Mouse (Mus musculus): ENCODE results near the gene Sema4g. TPM values are rescaled to one million over a fixed set of nuclear protein-coding genes. Genes with fewer than 3 reads are reported as not detected.

Sema4g gene
- total and polyA plus RNA-seq, 2 experiments from 2014 or later = 0.14 to 1.1 TPM

DNA sequence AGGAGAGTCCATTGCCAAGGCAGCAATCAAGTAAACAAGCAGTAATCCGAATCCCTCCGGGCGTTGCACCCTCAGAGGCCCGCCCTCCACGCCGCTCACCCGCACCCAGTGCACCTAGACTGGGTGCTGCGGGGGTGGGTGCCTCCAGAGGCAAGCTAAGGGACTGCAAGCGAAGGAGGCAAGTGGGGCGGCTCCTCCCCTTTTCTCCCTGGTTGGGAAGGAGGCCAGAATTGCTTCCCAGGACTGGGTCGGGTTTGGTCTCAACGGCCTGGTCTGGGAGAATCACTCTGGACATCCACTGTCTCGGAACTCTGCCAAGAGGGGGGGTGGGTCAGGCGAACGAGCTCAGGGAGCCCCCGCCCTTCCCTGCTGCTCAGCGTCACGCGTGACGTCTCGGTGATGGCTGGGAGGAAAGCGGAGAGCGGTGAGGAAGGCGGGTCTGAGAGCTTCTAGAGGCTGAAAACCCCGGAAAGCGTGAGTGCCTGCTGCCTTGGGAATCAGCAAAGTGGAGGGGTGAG lies 58.6 kb downstream of the Sema4g start, which contains the start of gene Sfxn3:
TSS of gene Sfxn3 (plus strand) at position 87 of the 518 bp plus-strand sequence.
- under 1% methylated on average over 26 of the region's 26 CpGs for whole genome bisulfite sequencing
- peak within 1 kb of the TSS; percentile 87 for H3K27ac ChIP-seq (ENCODE audit: low read depth)
- DNase-seq (ENCODE audit: low spot score) (peak; percentile 87), ATAC-seq (ENCODE audit: insufficient read depth, low read depth) (peak; percentile 82)
- no peaks in the 10 kb centered on the region for H3K9me3 ChIP-seq (replicated peaks; ENCODE audit: control insufficient read depth, low read length)
- TF ChIP-seq EP300 (IDR thresholded peaks at IDR 0.05; ENCODE audit: low read depth) (no peak), CTCF (IDR thresholded peaks at IDR 0.05; ENCODE audit: low read depth) (peak; percentile 62)
- H3K27me3 ChIP-seq (ENCODE audit: control insufficient read depth, insufficient read depth, low read length) = peaks cover 14% of the 10 kb centered on the region
- H3K4me2 ChIP-seq (ENCODE audit: low read depth, low read length) = peak within 1 kb of the TSS; percentile 80
- H3K4me3 ChIP-seq (ENCODE audit: low read depth, low read length) = peak within 1 kb of the TSS; percentile 60
- peaks cover 18% of the 10 kb centered on the region for H3K4me1 ChIP-seq (ENCODE audit: control insufficient read depth, insufficient read depth)
- H3K36me3 ChIP-seq (replicated peaks; ENCODE audit: control insufficient read depth, insufficient read depth, low read length) = peaks cover 17% of the 10 kb centered on the region
- peak within 1 kb of the TSS; percentile 58 for H3K9ac ChIP-seq (replicated peaks; ENCODE audit: low read depth, low read length)

- DNase-seq (ENCODE audit: low spot score) (peak; percentile 80), ATAC-seq (ENCODE audit: insufficient read depth, low read depth) (peak; percentile 60)
- TF ChIP-seq EP300 (IDR thresholded peaks at IDR 0.05; ENCODE audit: low read depth) (no peak), CTCF (IDR thresholded peaks at IDR 0.05; ENCODE audit: low read depth) (no peak)
- Histone ChIP-seq H3K36me3 (replicated peaks; ENCODE audit: control insufficient read depth, insufficient read depth, low read length) (peaks cover 22% of the 10 kb centered on the region), H3K27me3 (ENCODE audit: control insufficient read depth, insufficient read depth, low read length) (peaks cover 14% of the 10 kb centered on the region), H3K9ac (replicated peaks; ENCODE audit: low read depth, low read length) (peak overlapping the region; percentile 58), H3K4me2 (ENCODE audit: low read depth, low read length) (peak overlapping the region; percentile 80), H3K4me1 (ENCODE audit: control insufficient read depth, insufficient read depth) (peaks cover 18% of the 10 kb centered on the region), H3K4me3 (ENCODE audit: low read depth, low read length) (peak overlapping the region; percentile 60), H3K9me3 (replicated peaks; ENCODE audit: control insufficient read depth, low read length) (no peaks in the 10 kb centered on the region), H3K27ac (ENCODE audit: low read depth) (peak overlapping the region; percentile 87)
- 21% methylated on average over 11 of the region's 11 CpGs for WGBS
Measured at GRCm38 (mm10) chr19:45047935-45048643, 59.2 kb downstream of the Sema4g start.

DNA sequence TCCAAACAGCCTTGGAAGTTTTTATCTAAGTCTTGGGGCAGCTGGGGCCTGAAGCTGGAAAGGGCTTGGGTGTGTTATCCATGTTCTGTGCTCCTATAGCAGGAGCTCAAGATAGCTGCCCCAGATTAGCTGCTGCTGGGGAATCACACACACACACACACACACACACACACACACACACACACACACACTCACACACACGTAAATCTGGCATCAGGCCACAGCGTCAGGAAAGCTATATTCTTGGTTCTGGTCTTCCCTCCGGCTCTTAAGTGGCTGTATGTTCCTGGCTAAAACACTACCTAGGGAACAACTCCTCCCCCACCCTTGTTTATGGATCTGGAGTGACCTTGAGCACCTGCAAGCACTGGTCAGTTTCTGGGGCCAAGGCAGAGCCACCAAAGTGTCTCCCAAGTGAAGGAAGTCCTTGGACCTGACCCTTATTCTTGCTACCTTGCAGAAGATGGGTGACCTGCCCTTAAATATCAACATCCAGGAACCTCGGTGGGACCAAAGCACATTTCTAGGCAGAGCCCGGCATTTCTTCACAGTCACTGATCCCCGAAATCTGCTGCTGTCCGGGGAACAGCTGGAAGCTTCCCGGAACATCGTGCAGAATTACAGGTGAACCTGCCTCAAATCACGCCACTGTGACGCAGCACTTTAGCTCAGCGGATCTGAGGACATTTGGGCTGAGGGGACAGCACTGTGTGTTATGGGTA lies 59.9 kb downstream of the Sema4g start:
- no peaks in the 10 kb centered on the region for H3K9me3 ChIP-seq (replicated peaks; ENCODE audit: control insufficient read depth, low read length)
- peaks cover 24% of the 10 kb centered on the region for H3K36me3 ChIP-seq (replicated peaks; ENCODE audit: control insufficient read depth, insufficient read depth, low read length)
- DNase-seq (ENCODE audit: low spot score) (no peak), ATAC-seq (ENCODE audit: insufficient read depth, low read depth) (no peak)
- 79% methylated on average over 12 of the region's 12 CpGs for WGBS
- no peak for TF ChIP-seq EP300 (IDR thresholded peaks at IDR 0.05; ENCODE audit: low read depth)
- no peak for TF ChIP-seq CTCF (IDR thresholded peaks at IDR 0.05; ENCODE audit: low read depth)
- peak overlapping the region; percentile 58; the same call in 1 of the 2 replicates for H3K9ac ChIP-seq (replicated peaks; ENCODE audit: low read depth, low read length)
- H3K4me2 ChIP-seq (ENCODE audit: low read depth, low read length) = peak overlapping the region; percentile 80
- peak overlapping the region; percentile 60 for H3K4me3 ChIP-seq (ENCODE audit: low read depth, low read length)
- peaks cover 18% of the 10 kb centered on the region for H3K4me1 ChIP-seq (ENCODE audit: control insufficient read depth, insufficient read depth)
- peaks cover 14% of the 10 kb centered on the region for H3K27me3 ChIP-seq (ENCODE audit: control insufficient read depth, insufficient read depth, low read length)
- H3K27ac ChIP-seq (ENCODE audit: low read depth) = peak overlapping the region; percentile 87

DNA sequence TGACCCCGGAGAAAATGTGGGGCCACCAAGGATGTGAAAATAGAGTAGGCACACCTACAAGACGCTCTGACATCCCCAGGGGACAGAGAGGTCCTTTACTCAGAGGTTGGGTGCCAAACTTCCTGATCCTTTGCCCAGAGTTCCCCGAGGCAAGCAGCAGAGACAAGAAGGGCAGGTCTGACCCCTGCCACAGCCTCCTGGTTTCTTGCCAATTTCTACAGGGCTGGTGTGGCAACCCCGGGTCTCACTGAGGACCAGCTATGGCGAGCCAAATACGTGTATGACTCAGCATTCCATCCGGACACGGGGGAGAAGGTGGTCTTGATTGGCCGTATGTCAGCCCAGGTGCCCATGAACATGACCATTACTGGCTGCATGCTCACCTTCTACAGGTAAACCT lies 60.6 kb downstream of the Sema4g start:
- no peaks in the 10 kb centered on the region for H3K9me3 ChIP-seq (replicated peaks; ENCODE audit: control insufficient read depth, low read length)
- peaks cover 18% of the 10 kb centered on the region for H3K4me1 ChIP-seq (ENCODE audit: control insufficient read depth, insufficient read depth)
- ATAC-seq (ENCODE audit: insufficient read depth, low read depth) (no peak), DNase-seq (ENCODE audit: low spot score) (no peak)
- no peak overlapping the region for H3K9ac ChIP-seq (replicated peaks; ENCODE audit: low read depth, low read length)
- peaks cover 14% of the 10 kb centered on the region for H3K27me3 ChIP-seq (ENCODE audit: control insufficient read depth, insufficient read depth, low read length)
- no peak overlapping the region for H3K4me3 ChIP-seq (ENCODE audit: low read depth, low read length)
- H3K36me3 ChIP-seq (replicated peaks; ENCODE audit: control insufficient read depth, insufficient read depth, low read length) = peaks cover 24% of the 10 kb centered on the region
- no peak overlapping the region for H3K4me2 ChIP-seq (ENCODE audit: low read depth, low read length)
- no peak for TF ChIP-seq EP300 (IDR thresholded peaks at IDR 0.05; ENCODE audit: low read depth)
- no peak for TF ChIP-seq CTCF (IDR thresholded peaks at IDR 0.05; ENCODE audit: low read depth)
- no peak overlapping the region for H3K27ac ChIP-seq (ENCODE audit: low read depth)
- WGBS = 65% methylated on average over 9 of the region's 9 CpGs

Other genes starting within 250 kb of the Sema4g start
- gene Pax2, start 233.1 kb upstream of the Sema4g start, total RNA-seq (2014; rRNA removed; ENCODE audit: low replicate concordance) = not detected in 2 replicates
- gene Pax2, start 233.1 kb upstream of the Sema4g start, polyA plus RNA-seq (2015; fragmentation: Nextera tagmentation; extraction: Ambion mirVana) = not detected in 2 replicates
- gene Slf2, start 58.0 kb upstream of the Sema4g start, total RNA-seq (2014; rRNA removed; ENCODE audit: low replicate concordance) = 19.3 and 30.6 TPM in 2 replicates
- gene Slf2, start 58.0 kb upstream of the Sema4g start, polyA plus RNA-seq (2015; fragmentation: Nextera tagmentation; extraction: Ambion mirVana) = 17.3 and 20.5 TPM in 2 replicates
- gene Twnk, start 16.6 kb downstream of the Sema4g start, total RNA-seq (2014; rRNA removed; ENCODE audit: low replicate concordance) = 12.9 and 13.0 TPM in 2 replicates
- gene Twnk, start 16.6 kb downstream of the Sema4g start, polyA plus RNA-seq (2015; fragmentation: Nextera tagmentation; extraction: Ambion mirVana) = 14.0 and 14.9 TPM in 2 replicates
- 75.4 and 76.4 TPM in 2 replicates for gene Mrpl43, start 17.3 kb downstream of the Sema4g start, total RNA-seq (2014; rRNA removed; ENCODE audit: low replicate concordance)
- gene Mrpl43, start 17.3 kb downstream of the Sema4g start, polyA plus RNA-seq (2015; fragmentation: Nextera tagmentation; extraction: Ambion mirVana) = 82.5 and 83.7 TPM in 2 replicates
- 76.5 and 127 TPM in 2 replicates for gene Lzts2, start 25.3 kb downstream of the Sema4g start, total RNA-seq (2014; rRNA removed; ENCODE audit: low replicate concordance)
- 29.7 TPM in 2 replicates for gene Lzts2, start 25.3 kb downstream of the Sema4g start, polyA plus RNA-seq (2015; fragmentation: Nextera tagmentation; extraction: Ambion mirVana)
- 0.65 TPM in 1 of 2 replicates, not detected in the other for gene Pdzd7, start 56.6 kb downstream of the Sema4g start, total RNA-seq (2014; rRNA removed; ENCODE audit: low replicate concordance)
- gene Pdzd7, start 56.6 kb downstream of the Sema4g start, polyA plus RNA-seq (2015; fragmentation: Nextera tagmentation; extraction: Ambion mirVana) = 0.10 and 0.11 TPM in 2 replicates
- gene Sfxn3, start 58.4 kb downstream of the Sema4g start, total RNA-seq (2014; rRNA removed; ENCODE audit: low replicate concordance) = 12.8 and 16.2 TPM in 2 replicates
- 11.3 and 12.4 TPM in 2 replicates for gene Sfxn3, start 58.4 kb downstream of the Sema4g start, polyA plus RNA-seq (2015; fragmentation: Nextera tagmentation; extraction: Ambion mirVana)
- gene Kazald1, start 86.1 kb downstream of the Sema4g start, total RNA-seq (2014; rRNA removed; ENCODE audit: low replicate concordance) = 0.35 and 21.7 TPM in 2 replicates
- 10.3 and 14.1 TPM in 2 replicates for gene Kazald1, start 86.1 kb downstream of the Sema4g start, polyA plus RNA-seq (2015; fragmentation: Nextera tagmentation; extraction: Ambion mirVana)
- gene Tlx1, start 161.6 kb downstream of the Sema4g start, total RNA-seq (2014; rRNA removed; ENCODE audit: low replicate concordance) = 0.34 and 1.3 TPM in 2 replicates
- 0.31 and 0.33 TPM in 2 replicates for gene Tlx1, start 161.6 kb downstream of the Sema4g start, polyA plus RNA-seq (2015; fragmentation: Nextera tagmentation; extraction: Ambion mirVana)
- gene Lbx1, start 246.7 kb downstream of the Sema4g start, total RNA-seq (2014; rRNA removed; ENCODE audit: low replicate concordance) = not detected in 2 replicates
- not detected in 2 replicates for gene Lbx1, start 246.7 kb downstream of the Sema4g start, polyA plus RNA-seq (2015; fragmentation: Nextera tagmentation; extraction: Ambion mirVana)

Measured in heart, postnatal 0 days (tissue).